Mouse (Mus musculus) right cerebral cortex, postnatal 10 days (tissue): ENCODE data around the gene Trir.

ENCODE experiments used
- DNase-seq, 2 experiments: peaks; one replicate each; pipeline ENCODE4 v3.0.0; 2021; ENCODE audit warnings: low spot score in 2 of 2

Gene Trir

GRCm38 (mm10) chr8:85026670-85027515, at the start of gene Trir:
Trir (plus strand) TSS chr8:85026823.
- peak; percentile 97 for DNase-seq

GRCm38 (mm10) chr8:84977435-84978247, 49.0 kb upstream of the Trir start:
- peak; percentile 79 to 83 for DNase-seq

- DNase-seq: peak; percentile 96 to 97
Measured at GRCm38 (mm10) chr8:84978248-84978940, 48.2 kb upstream of the Trir start, which contains the start of gene Junb. Junb (minus strand) TSS chr8:84978718.

- peak; percentile 95 for DNase-seq
Measured at GRCm38 (mm10) chr8:84979599-84980421, 46.8 kb upstream of the Trir start.

- peak; percentile 83 to 88 for DNase-seq
Measured at GRCm38 (mm10) chr8:84980622-84981358, 45.8 kb upstream of the Trir start.

- peak; percentile 46 to 48 for DNase-seq
Measured at GRCm38 (mm10) chr8:84981644-84982498, 44.8 kb upstream of the Trir start.

- no peak for DNase-seq
Measured at GRCm38 (mm10) chr8:84982499-84983011, 44.1 kb upstream of the Trir start.

GRCm38 (mm10) chr8:84984294-84985048, 42.2 kb upstream of the Trir start:
- DNase-seq: peak in 1 of 2 experiments; percentile 55

- no peak for DNase-seq
Measured at GRCm38 (mm10) chr8:84985049-84985683, 41.5 kb upstream of the Trir start.

- DNase-seq: peak; percentile 96
Measured at GRCm38 (mm10) chr8:84985684-84986378, 40.8 kb upstream of the Trir start.

- DNase-seq: no peak
Measured at GRCm38 (mm10) chr8:84986379-84986945, 40.2 kb upstream of the Trir start.

GRCm38 (mm10) chr8:84987388-84987787, 39.2 kb upstream of the Trir start:
- DNase-seq: no peak

GRCm38 (mm10) chr8:84987903-84988302, 38.7 kb upstream of the Trir start:
- DNase-seq: no peak

- DNase-seq: peak in 1 of 2 experiments; percentile 58
Measured at GRCm38 (mm10) chr8:84989311-84989731, 37.3 kb upstream of the Trir start.

- DNase-seq: peak; percentile 92 to 94
Measured at GRCm38 (mm10) chr8:84989810-84990209, 36.8 kb upstream of the Trir start.

GRCm38 (mm10) chr8:84990349-84990748, 36.3 kb upstream of the Trir start, which contains the start of gene Hook2:
Hook2 (plus strand) TSS chr8:84990603.
- DNase-seq: peak; percentile 98

GRCm38 (mm10) chr8:84990836-84991235, 35.8 kb upstream of the Trir start:
- peak in 1 of 2 experiments; percentile 64 for DNase-seq
